Mouse (Mus musculus) small intestine, adult 2 months (tissue): Measurements from ENCODE around the gene Krt6b. TPM values are rescaled to one million over a fixed set of nuclear protein-coding genes. Genes with fewer than 3 reads are reported as not detected.

Experiments used
- H3K27ac ChIP-seq: fragments of 200-500 bp; 2 replicates; pipeline ENCODE4 v1.5.1; 2012; ENCODE audit warnings: low read depth, low read length, control low read depth, inconsistent platforms; ENCODE audit not compliant: insufficient read depth
- H3K27me3 ChIP-seq: fragments of 200-500 bp; 2 replicates; pipeline ENCODE4 v1.6.1; 2012; ENCODE audit warnings: mild to moderate bottlenecking, moderate library complexity, low read length, inconsistent platforms; ENCODE audit not compliant: control insufficient read depth, insufficient read depth
- H3K36me3 ChIP-seq: fragments of 200-500 bp; 2 replicates; pipeline ENCODE4 v1.6.1; 2012; ENCODE audit warnings: mild to moderate bottlenecking, low read length, control low read depth, inconsistent platforms; ENCODE audit not compliant: control insufficient read depth, insufficient read depth
- H3K4me1 ChIP-seq: fragments of 200-500 bp; 2 replicates; pipeline ENCODE4 v1.6.1; 2012; ENCODE audit warnings: low read length, inconsistent platforms, mixed read lengths; ENCODE audit not compliant: control insufficient read depth, insufficient read depth, insufficient read length
- H3K4me3 ChIP-seq: fragments of 200-500 bp; 2 replicates; pipeline ENCODE4 v1.5.1; 2012; ENCODE audit warnings: low read depth, mild to moderate bottlenecking, control low read depth, inconsistent platforms, low read length, moderate library complexity
- CTCF ChIP-seq: fragments of 200-500 bp; IDR thresholded peaks from 2 replicates; pipeline ENCODE4 v1.5.1; 2012; ENCODE audit warnings: low read depth, mild to moderate bottlenecking, control low read depth, inconsistent platforms, low read length, moderate library complexity, mixed read lengths; ENCODE audit not compliant: insufficient replicate concordance, insufficient read length; ENCODE audit errors: extremely low read depth
- POLR2A ChIP-seq: fragments of 200-500 bp; IDR thresholded peaks from 2 replicates; pipeline ENCODE4 v1.6.1; 2012; ENCODE audit warnings: low read depth, mild to moderate bottlenecking, control low read depth, inconsistent platforms, low read length, moderate library complexity
- WGBS: fragments of 180-500 bp; shearing (Covaris S2); methylation state at CpG from one replicate; pipeline ENCODE4 v1.1.7; 2018; 5-methylcytosine and 5-hydroxymethylcytosine counted together
- polyA plus RNA-seq: library from polyadenylated mRNA; depleted of rRNA; stranded (reverse); fragments of >200 nt; gene quantifications from 2 replicates; pipeline ENCODE4 v1.2.3, GENCODE M21; 2012; rRNA removed

The Krt6b gene
- 0.08 TPM in 1 of 2 replicates, not detected in the other for polyA plus RNA-seq

DNA sequence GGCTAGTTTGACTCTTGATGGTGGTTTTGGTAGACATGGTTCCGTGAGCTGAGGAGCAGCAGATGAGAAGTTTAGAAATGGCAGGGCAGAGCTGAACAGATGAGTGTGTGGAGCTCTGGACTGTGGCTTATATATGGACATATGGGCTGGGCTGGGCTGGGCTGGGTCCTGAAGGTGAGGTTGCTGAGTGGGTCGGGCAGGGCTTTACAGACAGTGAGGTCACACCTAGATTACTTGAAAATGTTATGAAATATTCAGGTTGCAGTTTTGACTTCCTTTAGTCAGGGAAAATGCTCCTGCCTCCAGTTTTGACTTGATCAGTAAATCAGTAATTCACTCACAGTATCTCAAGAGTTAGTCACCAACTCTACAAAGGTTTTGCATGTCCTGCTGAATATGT is at the start of gene Krt6b:
Krt6b (minus strand) TSS at position 101 of the 400 bp plus-strand sequence.
- Histone ChIP-seq H3K4me1 (no peaks in the 10 kb centered on the region), H3K27ac (no peak within 1 kb of the TSS), H3K36me3 (no peaks in the 10 kb centered on the region), H3K4me3 (no peak within 1 kb of the TSS), H3K27me3 (no peaks in the 10 kb centered on the region)
- TF ChIP-seq POLR2A, result no peak
- TF ChIP-seq CTCF, result no peak
- WGBS, result 62% methylated on average over 2 of the region's 2 CpGs

DNA sequence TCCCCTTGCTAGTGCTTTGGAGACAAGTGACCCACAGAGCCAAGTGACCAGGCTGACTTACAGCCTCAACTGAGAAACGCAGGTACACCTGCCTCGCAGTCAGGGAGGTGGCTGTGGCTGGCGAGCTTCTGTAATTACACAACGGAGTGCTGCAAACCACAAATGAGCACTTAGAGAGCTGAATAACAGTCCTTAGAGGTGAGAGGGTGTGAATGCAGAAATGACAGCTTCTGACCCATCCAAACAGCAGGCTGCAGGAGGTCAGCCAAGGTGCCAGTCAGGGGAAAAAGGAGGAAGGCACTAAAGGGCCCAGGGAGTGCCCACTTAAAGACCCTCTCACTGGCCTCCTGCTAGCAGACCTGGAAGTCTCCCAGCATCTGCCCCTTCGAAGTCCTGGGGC is 44.6 kb upstream of the Krt6b start:
- 35% methylated on average over 5 of the region's 5 CpGs for WGBS
- no peak for TF ChIP-seq POLR2A
- TF ChIP-seq CTCF, result no peak

DNA sequence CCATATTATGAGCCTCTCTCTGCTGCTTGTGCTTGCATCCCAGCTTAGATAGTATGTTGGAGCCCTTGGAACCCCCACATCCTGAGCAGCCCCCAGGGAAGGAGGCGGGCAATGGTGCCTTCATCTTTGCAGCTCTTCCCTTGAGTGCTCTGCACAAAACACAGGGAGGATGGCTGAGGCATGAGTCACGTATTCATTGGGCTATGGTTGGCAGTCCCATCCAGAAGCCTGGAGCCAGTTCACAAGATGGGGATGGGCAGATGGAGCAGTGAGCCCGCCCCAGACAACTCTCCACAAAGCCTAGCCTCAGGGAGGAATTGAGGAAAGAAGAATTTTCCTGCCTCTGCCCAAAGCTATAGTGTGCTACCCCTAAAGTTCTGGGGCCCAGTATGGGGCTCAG is 35.7 kb upstream of the Krt6b start:
- H3K27ac ChIP-seq, result no peak overlapping the region
- H3K4me1 ChIP-seq, result no peaks in the 10 kb centered on the region
- H3K27me3 ChIP-seq, result no peaks in the 10 kb centered on the region
- TF ChIP-seq POLR2A (no peak), CTCF (no peak)
- WGBS, result 72% methylated on average over 3 of the region's 3 CpGs
- H3K4me3 ChIP-seq, result no peak overlapping the region
- H3K36me3 ChIP-seq, result no peaks in the 10 kb centered on the region

More for the DNA sequence above, 44.6 kb upstream of the Krt6b start:
- Histone ChIP-seq H3K36me3 (no peaks in the 10 kb centered on the region), H3K4me1 (no peaks in the 10 kb centered on the region), H3K27me3 (no peaks in the 10 kb centered on the region; the same call in 1 of the 2 replicates), H3K27ac (no peak overlapping the region), H3K4me3 (no peak overlapping the region)

DNA sequence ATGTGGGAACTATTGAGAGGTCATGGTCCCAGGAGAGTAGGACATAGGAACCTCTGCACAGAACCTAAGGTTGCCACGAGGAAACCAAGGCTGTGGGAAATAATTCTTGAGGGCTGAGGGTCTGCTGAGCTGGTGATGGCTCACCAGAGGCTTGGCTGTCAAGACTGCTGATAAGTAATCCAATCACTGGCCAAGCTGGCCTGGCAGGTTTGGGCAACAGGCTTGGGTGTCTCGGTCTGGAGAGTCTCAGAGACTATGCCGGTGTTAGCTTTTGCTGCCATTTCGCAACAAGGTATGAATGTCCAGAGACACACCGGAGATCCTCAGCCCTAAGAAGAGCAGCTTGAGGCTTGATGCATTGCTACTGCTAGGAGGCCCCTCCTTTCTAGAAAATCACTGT is 34.3 kb upstream of the Krt6b start:
- TF ChIP-seq POLR2A (no peak), CTCF (no peak)
- H3K4me3 ChIP-seq, result no peak overlapping the region
- H3K36me3 ChIP-seq, result no peaks in the 10 kb centered on the region
- WGBS, result 39% methylated on average over 5 of the region's 5 CpGs
- no peaks in the 10 kb centered on the region for H3K4me1 ChIP-seq
- no peaks in the 10 kb centered on the region for H3K27me3 ChIP-seq
- H3K27ac ChIP-seq, result no peak overlapping the region

DNA sequence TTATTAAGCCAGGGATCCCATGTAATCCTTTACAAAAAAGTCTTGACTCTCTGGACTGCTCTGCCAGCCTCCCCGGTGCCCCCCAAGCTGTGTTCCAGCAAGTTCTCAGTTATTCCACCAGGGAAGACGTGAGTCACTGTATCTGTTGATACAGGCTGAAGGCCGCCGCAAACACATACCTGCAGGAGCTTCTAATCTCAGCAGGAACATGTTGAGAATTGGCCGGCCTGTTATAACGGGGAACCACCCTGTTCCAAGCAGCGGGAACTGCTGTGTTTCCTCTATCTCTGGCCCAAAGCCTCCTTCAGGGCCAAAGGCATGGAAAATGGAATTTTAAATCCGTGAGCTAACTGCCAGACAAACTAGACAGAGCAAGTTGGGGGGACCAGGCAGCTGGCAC is 33.6 kb upstream of the Krt6b start:
- 36% methylated on average over 8 of the region's 8 CpGs for WGBS
- no peak overlapping the region for H3K27ac ChIP-seq
- no peaks in the 10 kb centered on the region for H3K27me3 ChIP-seq

DNA sequence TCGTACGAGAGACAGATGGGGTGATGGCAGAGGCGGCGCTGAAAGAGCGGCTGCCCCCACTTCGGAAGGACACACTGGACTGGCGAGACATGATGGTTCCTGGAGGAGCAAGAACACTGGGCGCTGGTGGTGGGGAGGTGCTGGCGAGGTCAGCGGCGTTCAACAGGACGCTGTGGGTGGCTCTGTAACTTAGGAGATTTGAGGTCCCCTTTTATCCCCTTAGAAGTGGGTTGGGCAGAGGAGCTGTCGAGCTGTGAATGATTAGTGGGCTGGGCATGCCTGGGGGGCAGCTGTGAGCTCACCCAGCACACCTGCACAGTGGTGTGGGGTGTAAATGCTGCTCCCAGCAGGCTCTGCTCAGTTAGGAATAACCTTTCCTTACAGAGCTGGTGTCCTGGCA is 32.6 kb upstream of the Krt6b start, which contains the start of gene Krt5:
Krt5 (minus strand) TSS at position 179 of the 400 bp plus-strand sequence.
- no peak within 1 kb of the TSS for H3K27ac ChIP-seq
- H3K4me3 ChIP-seq, result no peak within 1 kb of the TSS
- TF ChIP-seq CTCF (no peak), POLR2A (no peak)
- no peaks in the 10 kb centered on the region for H3K36me3 ChIP-seq
- no peaks in the 10 kb centered on the region for H3K4me1 ChIP-seq
- WGBS, result 60% methylated on average over 13 of the region's 13 CpGs
- H3K27me3 ChIP-seq, result no peaks in the 10 kb centered on the region

More for the DNA sequence above, 33.6 kb upstream of the Krt6b start:
- TF ChIP-seq CTCF (no peak), POLR2A (no peak)
- H3K4me3 ChIP-seq, result no peak overlapping the region
- H3K4me1 ChIP-seq, result no peaks in the 10 kb centered on the region
- H3K36me3 ChIP-seq, result no peaks in the 10 kb centered on the region

DNA sequence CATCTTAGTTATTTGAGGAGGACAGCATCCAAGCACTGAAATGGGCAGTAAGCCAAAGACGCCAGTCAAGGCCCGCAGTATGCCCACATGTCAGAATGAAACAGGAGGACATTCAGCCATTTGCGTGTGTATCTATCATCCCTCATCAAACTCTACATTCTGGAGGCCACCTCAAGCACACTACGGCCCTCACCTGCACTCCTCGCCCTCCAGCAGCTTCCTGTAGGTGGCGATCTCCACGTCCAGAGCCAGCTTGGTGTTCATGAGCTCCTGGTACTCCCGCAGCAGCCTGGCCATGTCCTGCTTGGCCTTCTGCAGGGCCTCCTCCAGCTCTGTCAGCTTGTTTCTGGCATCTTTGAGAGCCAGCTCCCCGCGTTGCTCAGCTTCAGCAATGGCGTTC is 28.6 kb upstream of the Krt6b start:
- WGBS, result 59% methylated on average over 11 of the region's 11 CpGs
- TF ChIP-seq CTCF, result no peak
- TF ChIP-seq POLR2A, result no peak
- no peaks in the 10 kb centered on the region for H3K4me1 ChIP-seq

DNA sequence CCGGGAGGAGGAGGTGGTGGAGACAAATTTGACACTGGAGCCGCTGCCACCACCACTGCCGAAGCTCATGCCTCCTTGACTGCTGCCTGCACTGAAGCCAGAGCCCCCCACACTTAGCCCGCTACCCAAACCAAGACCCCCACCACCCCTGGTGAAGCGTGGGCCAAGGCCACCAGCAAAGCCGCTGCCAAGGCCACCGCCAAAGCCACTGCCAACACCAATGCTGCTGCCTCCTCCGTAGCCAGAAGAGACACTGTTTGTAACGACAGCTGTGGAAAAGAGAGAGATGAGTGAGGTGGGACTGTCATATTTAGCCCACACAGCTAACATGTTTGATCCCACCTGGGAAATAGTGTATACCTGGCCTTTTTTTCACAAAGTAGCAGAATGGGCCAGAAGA is 27.4 kb upstream of the Krt6b start:
- no peak overlapping the region for H3K4me3 ChIP-seq
- H3K27me3 ChIP-seq, result no peaks in the 10 kb centered on the region
- WGBS, result 82% methylated on average over 9 of the region's 9 CpGs
- no peaks in the 10 kb centered on the region for H3K36me3 ChIP-seq
- no peak overlapping the region for H3K27ac ChIP-seq
- TF ChIP-seq CTCF (no peak), POLR2A (no peak)
- no peaks in the 10 kb centered on the region for H3K4me1 ChIP-seq

More for the DNA sequence above, 28.6 kb upstream of the Krt6b start:
- no peaks in the 10 kb centered on the region for H3K27me3 ChIP-seq
- H3K4me3 ChIP-seq, result no peak overlapping the region
- H3K27ac ChIP-seq, result no peak overlapping the region
- H3K36me3 ChIP-seq, result no peaks in the 10 kb centered on the region
